Mouse (Mus musculus) hematopoietic stem cell, adult 5-6 weeks (primary cell): Measurements from ENCODE around the gene Sugct. TPM values are rescaled to one million over a fixed set of nuclear protein-coding genes. Genes with fewer than 3 reads are reported as not detected.

Experiments used
- ATAC-seq, 2 experiments: fragments of 125-278 bp in 1 of 2; replicated peaks in 1 of 2; 2 replicates each; pipeline ENCODE4 v1.8.0; 2016 to 2017; ENCODE audit warnings: inconsistent platforms in 2 of 2, mild to moderate bottlenecking in 2 of 2, moderate number of reproducible peaks in 2 of 2, low read depth in 1 of 2, moderate TSS enrichment in 1 of 2; ENCODE audit not compliant: low FRiP score in 2 of 2, poor library complexity in 2 of 2, severe bottlenecking in 2 of 2, insufficient read depth in 1 of 2, low TSS enrichment in 1 of 2
- total RNA-seq: library from RNA; stranded (forward); fragments of 172-1452, 232-1000 nt; gene quantifications from 2 replicates; pipeline ENCODE4 v1.2.3, GENCODE M21; 2017

Sugct gene
- total RNA-seq = 4.9 and 6.4 TPM in 2 replicates

DNA sequence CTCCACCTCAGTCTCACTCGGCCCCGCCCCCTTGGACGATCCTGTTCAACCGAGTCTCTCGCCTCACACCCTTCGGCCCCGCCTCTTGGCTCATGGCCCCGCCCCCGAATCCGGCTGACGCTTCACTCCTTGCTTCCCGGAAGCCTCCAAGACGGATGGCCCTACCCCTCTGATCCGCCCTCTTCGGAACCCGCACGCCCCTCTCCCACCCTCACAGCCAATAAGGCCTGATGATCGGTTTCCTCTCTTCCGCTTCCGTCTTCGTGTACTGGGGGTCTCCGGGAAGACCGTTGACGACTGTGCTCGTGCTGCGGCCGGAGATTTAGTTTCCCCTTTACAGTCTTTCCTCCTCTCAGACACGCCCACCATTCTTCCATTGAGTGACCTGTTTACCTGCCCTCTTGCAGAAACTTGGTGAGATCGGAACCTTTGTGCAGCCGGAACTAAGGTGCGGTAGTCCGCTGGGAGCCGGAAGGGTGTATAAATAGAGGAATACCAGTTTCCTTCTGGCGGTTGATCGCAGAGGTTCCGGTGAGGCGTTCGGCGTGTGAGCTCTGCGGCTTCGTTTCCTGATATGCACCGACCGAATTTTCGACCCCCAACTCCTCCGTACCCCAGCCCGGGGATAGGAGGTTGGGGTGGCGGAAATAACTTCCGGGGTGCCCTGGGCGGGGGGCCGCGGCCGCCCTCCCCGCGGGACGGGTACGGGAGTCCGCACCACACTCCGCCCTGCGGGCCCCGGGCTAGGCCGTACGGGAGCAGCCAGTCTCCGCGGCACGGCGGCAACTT, at the start of gene Sugct, which contains the start of gene Mplkip:
Gene Sugct, minus strand, starts transcription at position 643 of the 789 bp plus-strand sequence.
Gene Mplkip, plus strand, starts transcription at position 282 of the 789 bp plus-strand sequence.
- peak; percentile 95 for ATAC-seq

DNA sequence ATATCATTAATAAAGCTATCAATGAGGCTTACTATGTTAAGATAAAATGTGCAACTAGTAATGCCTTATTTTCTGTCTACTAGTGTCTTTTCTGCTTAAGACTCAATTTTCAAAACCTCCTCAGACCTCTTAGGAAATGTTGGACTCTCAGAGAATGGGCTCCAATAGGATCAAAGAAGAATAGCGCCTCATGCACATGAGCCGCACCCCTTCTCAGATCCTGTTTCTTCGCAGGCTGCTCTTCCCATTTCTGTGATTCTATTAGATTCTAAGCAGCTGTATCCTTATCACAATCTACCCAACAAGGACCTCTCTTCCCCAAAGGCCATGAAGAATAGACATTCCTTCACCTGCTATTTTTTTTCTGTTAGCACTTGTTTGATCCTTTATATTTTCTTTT, 33.4 kb upstream of the Sugct start:
- no peak for ATAC-seq

GRCm38 (mm10) chr13:17727922-17728321, 32.6 kb upstream of the Sugct start:
- ATAC-seq = no peak

- no peak for ATAC-seq
Observed at GRCm38 (mm10) chr13:17717357-17717756, 22.0 kb upstream of the Sugct start.

DNA sequence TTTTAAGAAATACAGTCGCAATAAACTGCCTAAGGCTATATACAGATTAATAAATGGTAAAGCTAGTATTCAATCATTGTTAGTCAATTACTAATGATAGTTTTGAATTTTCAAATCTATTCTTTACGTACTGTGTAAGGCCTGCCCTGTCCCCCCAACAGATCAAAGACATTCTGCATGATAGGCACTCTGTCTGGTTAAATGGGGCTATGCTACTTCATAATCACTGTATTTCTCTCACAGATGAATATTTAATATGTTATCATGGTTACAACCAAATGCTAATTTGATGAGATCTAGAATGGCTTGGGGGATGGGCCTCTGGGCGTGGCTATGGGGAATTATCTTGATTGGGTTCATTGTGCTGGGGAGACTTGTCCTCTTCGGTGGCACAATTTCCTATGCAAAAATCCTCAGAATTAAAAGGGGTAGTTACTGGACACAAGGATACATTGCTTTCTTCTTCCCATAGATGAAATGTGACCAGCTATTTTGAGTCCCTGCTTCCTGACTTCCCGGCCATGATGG, 13.5 kb upstream of the Sugct start:
- ATAC-seq = no peak

DNA sequence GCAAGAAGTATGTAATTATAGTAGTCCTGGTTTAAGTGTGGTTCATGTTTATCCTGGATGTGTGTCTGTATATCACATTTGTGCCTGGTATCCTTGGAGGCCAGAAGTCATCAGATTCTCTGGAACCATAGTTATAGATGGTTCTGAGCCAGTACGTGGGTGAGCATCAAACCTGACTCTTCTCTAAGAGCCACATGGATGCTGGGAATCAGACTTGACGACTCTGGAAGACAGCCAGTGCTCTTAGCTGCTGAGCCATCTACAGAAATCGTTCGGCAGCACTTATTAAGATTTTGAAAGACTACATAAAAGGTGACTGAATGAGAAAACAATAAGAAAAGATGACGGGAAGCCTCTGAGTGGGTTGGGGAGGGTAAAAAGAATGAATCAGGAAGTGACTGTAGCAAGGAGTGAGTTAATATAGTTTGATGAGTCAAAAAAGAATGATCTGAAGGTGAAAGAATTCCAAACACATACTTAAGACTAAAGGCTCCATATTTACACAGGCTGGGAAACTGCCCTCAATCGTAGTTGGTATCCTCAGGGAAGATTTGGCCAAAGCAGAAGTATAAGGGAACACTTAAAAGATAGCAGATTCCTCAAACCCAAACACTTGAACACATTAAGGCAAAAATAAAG, 10.0 kb upstream of the Sugct start:
- no peak for ATAC-seq

- ATAC-seq = no peak
Observed at GRCm38 (mm10) chr13:17702311-17702710, 7.0 kb upstream of the Sugct start.

- ATAC-seq = no peak
Observed at GRCm38 (mm10) chr13:17701322-17701721, 6.0 kb upstream of the Sugct start.

- no peak for ATAC-seq
Observed at GRCm38 (mm10) chr13:17700090-17700715, 4.8 kb upstream of the Sugct start.

DNA sequence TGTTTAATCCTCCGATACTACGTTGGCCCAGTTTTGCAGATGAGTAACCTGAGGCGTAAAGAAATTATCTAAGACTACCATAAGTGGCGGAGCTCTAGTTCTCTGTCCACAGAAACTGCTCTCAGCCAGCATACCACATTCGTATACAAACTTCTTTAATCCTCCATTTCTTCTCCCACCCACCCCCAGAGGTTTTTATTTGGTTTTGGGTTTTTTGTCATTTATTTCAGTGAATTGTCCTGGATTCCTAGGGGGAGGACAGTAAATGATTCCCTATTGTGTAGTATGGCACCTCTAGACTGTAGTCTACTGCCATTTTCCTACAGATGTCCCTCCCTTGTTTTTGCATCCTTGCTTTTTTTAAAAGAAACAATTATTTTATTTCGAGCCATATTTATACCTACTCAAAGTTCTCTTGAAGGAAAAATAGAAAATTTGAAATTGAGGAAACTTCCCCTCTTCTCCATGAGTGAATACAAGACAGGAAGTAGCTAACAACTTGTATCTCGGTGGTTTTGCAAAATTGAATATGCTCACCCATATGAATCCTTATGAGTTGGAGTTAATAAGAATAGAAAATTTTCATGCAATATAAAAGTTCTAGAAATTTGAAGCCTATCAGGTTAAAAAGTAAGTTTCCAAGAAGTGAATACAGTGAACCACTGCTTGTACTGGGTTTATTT, 686 bp upstream of the Sugct start:
- no peak for ATAC-seq

- ATAC-seq = no peak; a peak in 2 of 4 replicates
Observed at GRCm38 (mm10) chr13:17694414-17694813, 939 bp downstream of the Sugct start.

DNA sequence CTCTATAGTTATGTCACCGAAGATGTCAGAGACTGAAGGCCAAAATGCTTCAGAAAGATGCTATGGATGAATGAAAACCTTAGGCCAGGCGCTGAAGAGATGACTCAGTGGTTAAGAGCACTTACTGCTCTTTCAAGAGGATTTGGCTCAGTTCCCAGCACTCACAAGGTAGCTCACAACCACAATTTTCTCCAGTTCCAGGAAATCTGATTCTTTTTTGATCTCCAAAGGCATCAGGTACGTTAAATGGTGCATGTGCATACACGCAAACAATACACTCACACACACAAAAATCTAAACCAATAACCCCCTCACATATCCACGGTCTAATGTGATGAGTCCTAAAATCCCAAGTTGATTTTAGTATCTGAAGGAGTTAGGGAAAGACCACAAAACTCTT, 1.5 kb downstream of the Sugct start:
- ATAC-seq = no peak

GRCm38 (mm10) chr13:17691436-17691835, 3.9 kb downstream of the Sugct start:
- ATAC-seq = no peak

- no peak for ATAC-seq
Observed at GRCm38 (mm10) chr13:17690686-17691085, 4.7 kb downstream of the Sugct start.

DNA sequence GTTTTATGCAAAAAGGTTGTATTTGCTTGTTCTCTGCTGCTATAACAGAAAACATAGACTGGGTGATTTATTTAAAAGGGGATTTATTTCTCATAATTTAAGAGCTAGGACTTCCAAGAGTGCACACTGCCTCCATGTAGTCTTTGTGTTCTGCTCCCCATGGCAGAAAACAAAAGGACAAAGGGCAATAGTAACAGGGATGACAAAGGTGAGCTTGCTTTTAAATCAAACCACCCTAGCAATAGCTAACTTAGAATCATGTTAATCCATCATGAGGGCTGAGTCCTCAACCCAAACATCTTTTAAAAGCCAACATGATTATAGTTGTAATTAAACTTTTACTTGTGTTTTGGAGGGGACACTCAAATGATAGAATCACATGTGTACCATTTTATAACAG, 5.9 kb downstream of the Sugct start:
- ATAC-seq = no peak

GRCm38 (mm10) chr13:17671122-17671521, 24.2 kb downstream of the Sugct start:
- no peak for ATAC-seq

- ATAC-seq = no peak
Observed at GRCm38 (mm10) chr13:17667380-17667779, 28.0 kb downstream of the Sugct start.

GRCm38 (mm10) chr13:17642294-17642693, 53.1 kb downstream of the Sugct start:
- ATAC-seq = no peak
